Mouse (Mus musculus): ENCODE measurements around the gene Espl1. TPM values are rescaled to one million over a fixed set of nuclear protein-coding genes. Genes with fewer than 3 reads are reported as not detected.

Espl1 gene
- total and polyA plus RNA-seq, 3 experiments, result 1.0 to 1.6 (median 1.4) TPM

DNA sequence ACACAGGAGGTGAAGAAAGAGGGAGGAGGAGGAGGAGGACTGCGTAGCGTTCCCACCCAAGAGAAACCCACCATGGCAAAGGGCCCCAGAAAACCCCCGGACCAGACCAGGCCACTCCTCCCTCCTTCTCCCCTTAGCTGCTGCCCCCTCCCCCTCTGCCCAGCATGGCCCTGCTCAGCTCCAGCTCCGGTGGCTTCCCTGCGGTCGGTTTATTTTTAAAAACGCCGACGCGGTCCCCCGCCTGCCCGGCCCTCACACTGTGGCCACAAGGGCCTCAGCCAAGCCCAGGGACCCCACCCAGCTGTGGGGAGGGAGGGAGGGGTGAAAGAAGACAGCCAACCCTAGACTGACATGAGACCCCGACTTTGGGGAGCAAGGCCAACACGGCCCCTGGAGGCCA, 66.6 kb downstream of the Espl1 start:
- intact Hi-C loops (cut with DNase I), result no loop called here
- no peak for DNase-seq
- TF ChIP-seq POLR2A (IDR thresholded peaks at IDR 0.05; ENCODE audit: insufficient read depth, low read depth, low read length) (no peak), EP300 (IDR thresholded peaks at IDR 0.05; ENCODE audit: insufficient read depth, low read depth, low read length) (no peak), CTCF (IDR thresholded peaks at IDR 0.05) (no peak)
- Histone ChIP-seq H3K36me3 (ENCODE audit: control insufficient read depth, insufficient read depth, low read length) (no peaks in the 10 kb centered on the region), H3K9ac (ENCODE audit: low read depth, low read length) (peak overlapping the region; percentile 22; the same call in 1 of the 2 replicates), H3K27ac (no peak overlapping the region), H3K4me1 (ENCODE audit: control insufficient read depth, insufficient read depth, low read length) (no peaks in the 10 kb centered on the region), H3K27me3 (ENCODE audit: control insufficient read depth, insufficient read depth, low read length) (no peaks in the 10 kb centered on the region; the same call in none of the 2 replicates), H3K4me3 (no peak overlapping the region), H3K79me2 (replicated peaks; ENCODE audit: control insufficient read depth, insufficient read depth, low read length) (no peaks in the 10 kb centered on the region)
- whole genome bisulfite sequencing, result 7% methylated on average over 14 of the region's 14 CpGs

DNA sequence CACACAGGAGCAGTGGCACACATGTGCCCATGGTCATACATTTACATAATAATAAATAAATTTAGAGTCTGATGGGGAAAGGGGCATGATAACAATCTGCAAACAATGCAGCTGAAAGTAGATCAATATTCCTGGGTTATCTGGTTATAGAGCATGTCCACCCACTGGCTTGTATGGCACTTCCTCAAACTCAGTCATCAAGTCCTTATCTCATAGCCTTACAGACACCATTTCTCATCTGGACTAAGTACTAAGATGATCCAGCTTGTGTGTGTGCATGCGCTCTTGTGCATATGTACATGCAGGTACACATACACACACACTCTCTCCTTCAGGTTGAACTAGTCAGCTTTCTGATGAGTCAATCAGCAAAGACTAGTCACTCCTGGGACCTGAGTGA, 68.6 kb downstream of the Espl1 start:
- Histone ChIP-seq H3K79me2 (replicated peaks; ENCODE audit: control insufficient read depth, insufficient read depth, low read length) (no peaks in the 10 kb centered on the region), H3K36me3 (ENCODE audit: control insufficient read depth, insufficient read depth, low read length) (no peaks in the 10 kb centered on the region), H3K9ac (ENCODE audit: low read depth, low read length) (no peak overlapping the region), H3K27me3 (ENCODE audit: control insufficient read depth, insufficient read depth, low read length) (no peaks in the 10 kb centered on the region; the same call in none of the 2 replicates), H3K27ac (no peak overlapping the region), H3K4me1 (ENCODE audit: control insufficient read depth, insufficient read depth, low read length) (no peaks in the 10 kb centered on the region), H3K4me3 (no peak overlapping the region)
- no peak for TF ChIP-seq POLR2A (IDR thresholded peaks at IDR 0.05; ENCODE audit: insufficient read depth, low read depth, low read length)
- no peak for DNase-seq
- 90% methylated on average over 1 of the region's 1 CpGs for WGBS
- intact Hi-C loops (cut with DNase I), result no loop called here

DNA sequence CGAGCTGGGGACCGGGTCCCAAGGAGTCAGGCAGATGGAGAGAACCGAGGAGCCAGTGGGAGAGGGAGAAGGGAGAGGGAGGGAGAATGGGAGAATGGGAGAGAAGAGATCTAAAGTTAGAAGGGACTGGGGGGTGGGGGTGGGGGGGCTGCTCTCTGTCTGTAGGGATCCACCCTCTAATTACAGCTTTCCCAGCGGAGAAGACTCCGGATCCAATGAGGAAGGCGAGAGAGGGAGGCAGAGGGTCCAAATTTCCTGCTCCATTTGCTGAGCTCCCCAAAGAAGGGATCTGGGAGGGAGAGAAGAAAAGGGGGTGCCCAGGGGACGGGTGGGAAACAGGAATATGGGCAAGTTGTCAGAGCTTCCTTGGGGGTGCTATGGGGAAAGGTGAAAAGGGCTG, 70.2 kb downstream of the Espl1 start:
- Histone ChIP-seq H3K27ac (no peak overlapping the region), H3K4me1 (ENCODE audit: control insufficient read depth, insufficient read depth, low read length) (no peaks in the 10 kb centered on the region), H3K4me3 (no peak overlapping the region), H3K27me3 (ENCODE audit: control insufficient read depth, insufficient read depth, low read length) (no peaks in the 10 kb centered on the region; the same call in none of the 2 replicates), H3K9ac (ENCODE audit: low read depth, low read length) (no peak overlapping the region), H3K36me3 (ENCODE audit: control insufficient read depth, insufficient read depth, low read length) (no peaks in the 10 kb centered on the region), H3K79me2 (replicated peaks; ENCODE audit: control insufficient read depth, insufficient read depth, low read length) (no peaks in the 10 kb centered on the region)
- no peak for DNase-seq
- no peak for TF ChIP-seq CTCF (IDR thresholded peaks at IDR 0.05)
- no peak for TF ChIP-seq POLR2A (IDR thresholded peaks at IDR 0.05; ENCODE audit: insufficient read depth, low read depth, low read length)
- no peak for TF ChIP-seq EP300 (IDR thresholded peaks at IDR 0.05; ENCODE audit: insufficient read depth, low read depth, low read length)
- WGBS, result 23% methylated on average over 7 of the region's 7 CpGs
- intact Hi-C loops (cut with DNase I), result no loop called here

DNA sequence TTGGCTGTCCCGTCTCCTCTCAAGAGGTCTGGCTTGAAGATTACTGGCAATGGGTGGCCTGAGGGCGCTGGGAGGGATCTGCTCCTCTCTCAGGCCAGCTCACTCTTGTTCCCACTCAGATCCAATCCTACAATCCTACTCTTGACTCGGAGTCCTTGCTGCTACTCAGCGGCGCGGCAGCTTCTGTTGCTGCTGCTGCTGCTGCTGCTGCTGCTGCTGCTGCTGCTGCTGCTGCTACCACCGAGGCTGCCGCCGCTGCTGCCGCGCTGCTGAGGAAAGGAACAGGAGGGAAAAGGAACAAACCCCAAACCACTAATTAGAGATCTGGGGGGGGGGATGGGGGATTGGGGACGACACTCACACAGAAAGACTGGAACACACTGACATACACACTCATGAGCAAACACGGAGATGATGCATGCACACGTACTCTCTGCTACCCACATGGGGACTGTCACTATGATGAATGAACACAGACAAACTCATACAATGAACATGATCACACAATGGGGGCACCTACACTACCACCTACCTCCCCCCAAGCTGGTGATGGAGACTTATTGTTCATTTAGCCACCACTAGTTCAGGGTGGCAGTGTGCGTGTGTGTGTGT, 70.8 kb downstream of the Espl1 start, which contains the start of gene Sp7:
Gene Sp7 (minus strand): TSS at position 450 of the 612 bp plus-strand sequence.
- Histone ChIP-seq H3K79me2 (replicated peaks; ENCODE audit: control insufficient read depth, insufficient read depth, low read length) (no peaks in the 10 kb centered on the region), H3K4me3 (no peak within 1 kb of the TSS), H3K27me3 (ENCODE audit: control insufficient read depth, insufficient read depth, low read length) (no peaks in the 10 kb centered on the region; the same call in none of the 2 replicates), H3K4me1 (ENCODE audit: control insufficient read depth, insufficient read depth, low read length) (no peaks in the 10 kb centered on the region), H3K9ac (ENCODE audit: low read depth, low read length) (no peak within 1 kb of the TSS), H3K27ac (no peak within 1 kb of the TSS), H3K36me3 (ENCODE audit: control insufficient read depth, insufficient read depth, low read length) (no peaks in the 10 kb centered on the region)
- intact Hi-C loops (cut with DNase I), result no loop called here
- DNase-seq, result no peak
- WGBS, result 7% methylated on average over 15 of the region's 15 CpGs
- TF ChIP-seq POLR2A (IDR thresholded peaks at IDR 0.05; ENCODE audit: insufficient read depth, low read depth, low read length) (no peak), CTCF (IDR thresholded peaks at IDR 0.05) (no peak)

DNA sequence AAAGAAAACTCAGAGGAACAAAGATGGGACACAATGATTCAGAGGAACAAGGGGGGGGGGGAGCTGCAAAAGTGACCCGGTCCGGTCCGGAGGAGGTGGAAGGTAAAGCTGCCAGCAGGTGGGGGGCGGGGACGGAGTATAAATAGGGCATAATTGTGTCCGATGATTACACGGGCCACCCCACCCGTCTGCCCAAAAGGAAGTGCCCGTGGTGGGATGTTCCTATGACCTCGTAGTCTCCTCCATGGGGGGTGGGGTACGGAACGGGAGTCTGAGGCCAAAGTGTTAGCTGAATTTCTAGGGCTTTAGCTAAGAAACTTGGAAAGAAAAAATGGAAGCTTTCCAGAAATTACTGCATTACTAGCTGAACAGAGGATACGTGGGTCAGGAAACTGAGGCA, 73.9 kb downstream of the Espl1 start:
- H3K36me3 ChIP-seq (ENCODE audit: control insufficient read depth, insufficient read depth, low read length), result no peaks in the 10 kb centered on the region
- DNase-seq, result no peak
- H3K79me2 ChIP-seq (replicated peaks; ENCODE audit: control insufficient read depth, insufficient read depth, low read length), result no peaks in the 10 kb centered on the region
- H3K27ac ChIP-seq, result no peak overlapping the region
- TF ChIP-seq POLR2A (IDR thresholded peaks at IDR 0.05; ENCODE audit: insufficient read depth, low read depth, low read length) (no peak), EP300 (IDR thresholded peaks at IDR 0.05; ENCODE audit: insufficient read depth, low read depth, low read length) (no peak), CTCF (IDR thresholded peaks at IDR 0.05) (no peak)
- H3K27me3 ChIP-seq (ENCODE audit: control insufficient read depth, insufficient read depth, low read length), result no peaks in the 10 kb centered on the region; the same call in none of the 2 replicates
- 12% methylated on average over 13 of the region's 13 CpGs for WGBS
- intact Hi-C loops (cut with DNase I), result no loop called here
- H3K4me1 ChIP-seq (ENCODE audit: control insufficient read depth, insufficient read depth, low read length), result no peaks in the 10 kb centered on the region
- H3K4me3 ChIP-seq, result no peak overlapping the region
- H3K9ac ChIP-seq (ENCODE audit: low read depth, low read length), result no peak overlapping the region

DNA sequence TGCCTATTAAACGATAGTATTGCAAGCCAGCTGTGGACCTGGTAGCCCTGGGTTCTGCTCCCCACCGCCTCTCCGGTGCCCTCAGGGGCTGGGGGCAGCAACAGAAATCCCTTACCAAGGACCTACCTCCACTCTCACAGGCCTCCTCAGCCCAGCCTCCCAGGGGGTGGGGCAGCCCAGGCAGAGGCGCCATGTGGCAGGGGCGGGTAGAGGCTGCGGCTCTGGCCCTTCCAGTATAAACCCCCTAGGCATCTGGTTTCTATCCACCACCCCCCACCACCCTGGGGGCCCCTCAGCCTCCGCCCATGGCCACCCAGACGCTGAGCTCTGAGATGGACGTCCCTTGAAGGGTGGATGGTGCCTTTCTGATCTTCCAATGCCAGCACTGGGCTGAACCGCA, 74.7 kb downstream of the Espl1 start:
- WGBS, result 40% methylated on average over 10 of the region's 10 CpGs
- Histone ChIP-seq H3K4me3 (no peak overlapping the region), H3K36me3 (ENCODE audit: control insufficient read depth, insufficient read depth, low read length) (no peaks in the 10 kb centered on the region), H3K9ac (ENCODE audit: low read depth, low read length) (no peak overlapping the region), H3K79me2 (replicated peaks; ENCODE audit: control insufficient read depth, insufficient read depth, low read length) (no peaks in the 10 kb centered on the region), H3K27ac (no peak overlapping the region), H3K27me3 (ENCODE audit: control insufficient read depth, insufficient read depth, low read length) (no peaks in the 10 kb centered on the region; the same call in 1 of the 2 replicates), H3K4me1 (ENCODE audit: control insufficient read depth, insufficient read depth, low read length) (no peaks in the 10 kb centered on the region)
- TF ChIP-seq EP300 (IDR thresholded peaks at IDR 0.05; ENCODE audit: insufficient read depth, low read depth, low read length) (no peak), POLR2A (IDR thresholded peaks at IDR 0.05; ENCODE audit: insufficient read depth, low read depth, low read length) (no peak)
- no peak for DNase-seq
- intact Hi-C loops (cut with DNase I), result no loop called here

Other genes with a start within 250 kb of the Espl1 start
- gene Eif4b, start 222.5 kb upstream of the Espl1 start, total RNA-seq (2021), result 100 to 1,000 TPM; 138 to 177 TPM
- gene Eif4b, start 222.5 kb upstream of the Espl1 start, polyA plus RNA-seq (2012; rRNA removed), result 50.7 and 87.9 TPM in 2 replicates
- 100 to 1,000 TPM; 114 to 130 TPM for gene Tns2, start 195.9 kb upstream of the Espl1 start, total RNA-seq (2021)
- 157 and 184 TPM in 2 replicates for gene Tns2, start 195.9 kb upstream of the Espl1 start, polyA plus RNA-seq (2012; rRNA removed)
- gene Spryd3, start 160.0 kb upstream of the Espl1 start, total RNA-seq (2021), result 10 to 100 TPM; 13.4 to 14.2 TPM
- 23.1 and 24.2 TPM in 2 replicates for gene Spryd3, start 160.0 kb upstream of the Espl1 start, polyA plus RNA-seq (2012; rRNA removed)
- gene Igfbp6, start 151.9 kb upstream of the Espl1 start, total RNA-seq (2021), result 10 to 100 TPM; 28.9 to 31.7 TPM
- 47.6 and 56.1 TPM in 2 replicates for gene Igfbp6, start 151.9 kb upstream of the Espl1 start, polyA plus RNA-seq (2012; rRNA removed)
- gene Soat2, start 145.7 kb upstream of the Espl1 start, total RNA-seq (2021), result under 1 TPM in 1 of 2 experiments, not detected in 1; 0.09 TPM
- 0.12 and 0.16 TPM in 2 replicates for gene Soat2, start 145.7 kb upstream of the Espl1 start, polyA plus RNA-seq (2012; rRNA removed)
- gene Zfp740, start 93.0 kb upstream of the Espl1 start, total RNA-seq (2021), result 10 to 100 TPM; 31.6 to 32.8 TPM
- gene Zfp740, start 93.0 kb upstream of the Espl1 start, polyA plus RNA-seq (2012; rRNA removed), result 16.2 and 29.9 TPM in 2 replicates
- 10 to 100 TPM; 13.1 to 15.6 TPM for gene Csad, start 91.5 kb upstream of the Espl1 start, total RNA-seq (2021)
- 33.4 and 42.1 TPM in 2 replicates for gene Csad, start 91.5 kb upstream of the Espl1 start, polyA plus RNA-seq (2012; rRNA removed)
- gene Itgb7, start 64.3 kb upstream of the Espl1 start, total RNA-seq (2021), result 1 to 10 TPM; 1.5 to 2.0 TPM
- gene Itgb7, start 64.3 kb upstream of the Espl1 start, polyA plus RNA-seq (2012; rRNA removed), result 2.4 and 4.6 TPM in 2 replicates
- gene Rarg, start 38.7 kb upstream of the Espl1 start, total RNA-seq (2021), result 10 to 100 TPM; 18.1 to 20.3 TPM
- gene Rarg, start 38.7 kb upstream of the Espl1 start, polyA plus RNA-seq (2012; rRNA removed), result 19.9 and 26.9 TPM in 2 replicates
- gene Gm9918, start 25.7 kb upstream of the Espl1 start, total RNA-seq (2021), result not detected
- 0.06 TPM in 1 of 2 replicates, not detected in the other for gene Gm9918, start 25.7 kb upstream of the Espl1 start, polyA plus RNA-seq (2012; rRNA removed)
- 10 to 100 TPM; 17.0 to 19.4 TPM for gene Mfsd5, start 16.8 kb upstream of the Espl1 start, total RNA-seq (2021)
- gene Mfsd5, start 16.8 kb upstream of the Espl1 start, polyA plus RNA-seq (2012; rRNA removed), result 37.8 and 47.9 TPM in 2 replicates
- gene Pfdn5, start 29.9 kb downstream of the Espl1 start, total RNA-seq (2021), result 100 to 1,000 TPM; 287 to 351 TPM
- gene Pfdn5, start 29.9 kb downstream of the Espl1 start, polyA plus RNA-seq (2012; rRNA removed), result 82.0 and 160 TPM in 2 replicates
- 10 to 100 TPM; 19.0 to 24.1 TPM for gene Myg1, start 35.4 kb downstream of the Espl1 start, total RNA-seq (2021)
- 27.8 and 36.7 TPM in 2 replicates for gene Myg1, start 35.4 kb downstream of the Espl1 start, polyA plus RNA-seq (2012; rRNA removed)
- gene Aaas, start 54.5 kb downstream of the Espl1 start, total RNA-seq (2021), result 10 to 100 TPM; 10.8 to 13.2 TPM
- gene Aaas, start 54.5 kb downstream of the Espl1 start, polyA plus RNA-seq (2012; rRNA removed), result 22.1 and 26.2 TPM in 2 replicates
- gene Sp7, start 70.9 kb downstream of the Espl1 start, total RNA-seq (2021), result not detected
- gene Sp7, start 70.9 kb downstream of the Espl1 start, polyA plus RNA-seq (2012; rRNA removed), result 0.06 TPM in 1 of 2 replicates, not detected in the other
- gene Sp1, start 109.9 kb downstream of the Espl1 start, total RNA-seq (2021), result 10 to 100 TPM; 36.5 to 41.5 TPM
- 9.6 and 17.3 TPM in 2 replicates for gene Sp1, start 109.9 kb downstream of the Espl1 start, polyA plus RNA-seq (2012; rRNA removed)
- gene Amhr2, start 149.1 kb downstream of the Espl1 start, total RNA-seq (2021), result under 1 TPM; 0.36 to 0.60 TPM
- gene Amhr2, start 149.1 kb downstream of the Espl1 start, polyA plus RNA-seq (2012; rRNA removed), result 0.31 and 0.44 TPM in 2 replicates
- gene Prr13, start 162.8 kb downstream of the Espl1 start, total RNA-seq (2021), result 10 to 100 TPM; 22.8 to 23.2 TPM
- gene Prr13, start 162.8 kb downstream of the Espl1 start, polyA plus RNA-seq (2012; rRNA removed), result 75.5 and 78.4 TPM in 2 replicates
- 100 to 1,000 TPM; 442 to 494 TPM for gene Pcbp2, start 174.3 kb downstream of the Espl1 start, total RNA-seq (2021)
- 384 and 453 TPM in 2 replicates for gene Pcbp2, start 174.3 kb downstream of the Espl1 start, polyA plus RNA-seq (2012; rRNA removed)
- not detected for gene Gm10337, start 207.5 kb downstream of the Espl1 start, total RNA-seq (2021)
- not detected in 2 replicates for gene Gm10337, start 207.5 kb downstream of the Espl1 start, polyA plus RNA-seq (2012; rRNA removed)
- gene Map3k12, start 220.8 kb downstream of the Espl1 start, total RNA-seq (2021), result 1 to 10 TPM; 2.1 to 2.4 TPM
- 4.1 and 5.5 TPM in 2 replicates for gene Map3k12, start 220.8 kb downstream of the Espl1 start, polyA plus RNA-seq (2012; rRNA removed)
- 10 to 100 TPM; 37.4 to 43.6 TPM for gene Tarbp2, start 221.9 kb downstream of the Espl1 start, total RNA-seq (2021)
- 79.2 and 85.0 TPM in 2 replicates for gene Tarbp2, start 221.9 kb downstream of the Espl1 start, polyA plus RNA-seq (2012; rRNA removed)
- 1 to 10 TPM in 1 of 2 experiments, under 1 TPM in 1; 0.50 to 1.4 TPM for gene Npff, start 228.7 kb downstream of the Espl1 start, total RNA-seq (2021)
- 5.1 and 6.3 TPM in 2 replicates for gene Npff, start 228.7 kb downstream of the Espl1 start, polyA plus RNA-seq (2012; rRNA removed)

Measured in heart, adult 2 months (tissue).